Mouse (Mus musculus): ENCODE data around the gene Slc50a1. TPM values are rescaled to one million over a fixed set of nuclear protein-coding genes. Genes with fewer than 3 reads are reported as not detected.

Slc50a1 gene
- polyA plus RNA-seq, 1 experiment from 2014 or later = 70.5 TPM

DNA sequence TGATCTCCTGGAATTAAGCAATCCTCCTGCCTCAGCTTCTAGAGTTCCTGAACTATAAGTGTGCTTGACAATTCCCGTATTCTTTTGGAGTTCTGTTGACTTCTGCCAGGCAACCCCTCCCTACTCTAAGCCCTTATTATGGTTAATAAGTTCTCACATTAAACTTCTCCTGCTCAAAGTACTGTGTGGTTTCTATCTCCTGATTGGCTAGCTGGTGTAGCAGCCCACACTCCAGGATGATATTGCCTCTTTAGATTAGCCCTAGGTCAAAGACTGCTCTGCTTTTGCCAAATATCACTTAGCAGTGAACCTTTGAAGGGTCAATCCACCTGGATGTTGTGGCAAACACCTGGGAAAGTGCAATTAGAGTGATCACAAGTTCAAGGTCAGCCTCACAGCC, 29.7 kb upstream of the Slc50a1 start:
- Histone ChIP-seq H3K9me3 (ENCODE audit: control insufficient read depth, low read length) (no peaks in the 10 kb centered on the region), H3K27ac (replicated peaks; ENCODE audit: low read depth, low read length) (no peak overlapping the region), H3K9ac (ENCODE audit: low read depth, low read length) (peak overlapping the region; percentile 46; the same call in 1 of the 2 replicates), H3K4me3 (ENCODE audit: low read depth, low read length) (peak overlapping the region; percentile 25; the same call in 1 of the 2 replicates), H3K4me1 (ENCODE audit: control insufficient read depth, insufficient read depth, low read length) (peaks cover 6% of the 10 kb centered on the region; the same call in 1 of the 2 replicates), H3K36me3 (ENCODE audit: control insufficient read depth, insufficient read depth, low read length) (no peaks in the 10 kb centered on the region), H3K4me2 (ENCODE audit: low read depth, low read length) (peak overlapping the region; percentile 52), H3K27me3 (replicated peaks; ENCODE audit: control insufficient read depth, insufficient read depth, low read length) (no peaks in the 10 kb centered on the region)
- 53% methylated on average over 1 of the region's 1 CpGs for WGBS
- ATAC-seq (ENCODE audit: low read depth) = no peak
- DNase-seq (ENCODE audit: low spot score) = no peak

DNA sequence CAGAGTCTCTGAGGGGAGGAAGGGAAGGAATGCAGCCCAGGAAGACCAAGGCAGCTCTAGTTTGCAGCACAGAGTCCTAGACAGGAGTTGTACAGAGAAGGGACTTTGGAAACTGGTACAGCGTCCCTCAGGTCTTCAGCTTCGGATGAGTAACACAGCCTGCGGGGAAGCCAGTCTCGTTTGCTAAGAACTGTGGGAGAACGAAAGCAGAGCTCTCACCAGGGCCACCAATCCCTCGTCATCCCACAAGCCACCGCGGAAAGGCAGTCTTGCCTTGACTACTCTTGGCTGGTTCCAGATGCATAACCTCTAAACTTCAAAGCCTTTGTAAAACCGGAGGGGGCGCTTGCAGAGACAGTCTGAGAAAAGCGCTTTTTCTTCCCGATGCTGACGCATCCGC, 29.1 kb upstream of the Slc50a1 start:
- Histone ChIP-seq H3K9me3 (ENCODE audit: control insufficient read depth, low read length) (no peaks in the 10 kb centered on the region), H3K9ac (ENCODE audit: low read depth, low read length) (peak overlapping the region; percentile 46), H3K4me3 (ENCODE audit: low read depth, low read length) (peak overlapping the region; percentile 25), H3K27me3 (replicated peaks; ENCODE audit: control insufficient read depth, insufficient read depth, low read length) (no peaks in the 10 kb centered on the region), H3K4me1 (ENCODE audit: control insufficient read depth, insufficient read depth, low read length) (peaks cover 6% of the 10 kb centered on the region; the same call in 1 of the 2 replicates), H3K27ac (replicated peaks; ENCODE audit: low read depth, low read length) (no peak overlapping the region), H3K36me3 (ENCODE audit: control insufficient read depth, insufficient read depth, low read length) (no peaks in the 10 kb centered on the region), H3K4me2 (ENCODE audit: low read depth, low read length) (peak overlapping the region; percentile 52)
- ATAC-seq (ENCODE audit: low read depth) = peak; percentile 53; the same call in 1 of the 2 replicates
- DNase-seq (ENCODE audit: low spot score) = peak; percentile 78
- WGBS = 1% methylated on average over 14 of the region's 14 CpGs

DNA sequence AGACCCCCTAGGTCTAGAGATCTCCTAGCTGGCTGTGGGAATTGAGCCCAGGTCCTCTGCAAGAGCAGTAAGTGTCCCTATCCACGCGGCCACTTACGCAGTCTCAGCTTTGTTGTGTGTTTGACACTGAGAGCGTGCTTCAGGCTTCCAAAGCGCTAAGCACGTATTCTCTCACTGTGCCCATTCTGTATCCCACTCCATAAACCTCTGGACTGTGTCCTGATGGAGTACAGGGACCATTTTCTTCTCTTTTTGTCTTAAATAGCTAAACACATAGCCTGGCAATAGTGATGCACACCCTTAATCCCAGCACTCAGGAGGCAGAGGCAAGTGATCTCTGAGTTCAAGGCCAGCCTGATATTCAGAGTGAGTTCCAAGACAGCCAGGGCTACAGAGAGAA, 28.5 kb upstream of the Slc50a1 start:
- 83% methylated on average over 6 of the region's 6 CpGs for whole genome bisulfite sequencing
- H3K4me2 ChIP-seq (ENCODE audit: low read depth, low read length) = no peak overlapping the region
- no peak for DNase-seq (ENCODE audit: low spot score)

DNA sequence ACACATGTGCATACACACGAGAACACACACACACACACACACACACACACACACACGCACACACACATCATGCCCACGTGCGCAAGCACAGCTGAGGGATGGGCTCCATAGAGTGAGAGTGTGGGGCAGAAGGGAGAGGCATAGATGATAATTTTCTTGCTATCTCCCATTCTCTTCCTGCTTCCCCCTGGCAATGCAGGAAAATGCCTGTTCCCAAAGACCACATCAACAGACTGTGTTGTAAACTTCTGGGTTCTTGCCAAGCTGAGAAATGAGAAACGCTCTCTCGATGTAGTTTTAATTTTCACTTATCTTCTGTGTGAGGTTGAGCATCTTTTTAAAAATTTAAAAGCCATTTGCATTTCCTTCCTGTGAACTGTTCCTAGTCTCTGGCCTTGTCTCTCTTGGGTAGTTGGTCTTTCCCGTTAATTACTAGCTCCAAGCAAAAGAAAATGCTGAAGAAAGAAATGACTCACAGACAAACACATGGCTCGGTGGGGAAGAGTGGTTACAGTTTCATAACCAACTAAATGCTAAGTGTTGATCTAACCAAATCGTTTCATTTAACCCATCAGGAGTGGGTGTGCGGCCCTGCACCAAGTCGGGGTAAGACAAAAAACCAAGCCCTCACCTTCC, 26.5 kb upstream of the Slc50a1 start:
- no peak overlapping the region for H3K27ac ChIP-seq (replicated peaks; ENCODE audit: low read depth, low read length)
- no peak for ATAC-seq (ENCODE audit: low read depth)
- peaks cover 6% of the 10 kb centered on the region; the same call in 1 of the 2 replicates for H3K4me1 ChIP-seq (ENCODE audit: control insufficient read depth, insufficient read depth, low read length)
- no peak for DNase-seq (ENCODE audit: low spot score)
- H3K9ac ChIP-seq (ENCODE audit: low read depth, low read length) = no peak overlapping the region
- H3K4me2 ChIP-seq (ENCODE audit: low read depth, low read length) = no peak overlapping the region
- H3K36me3 ChIP-seq (ENCODE audit: control insufficient read depth, insufficient read depth, low read length) = no peaks in the 10 kb centered on the region
- H3K4me3 ChIP-seq (ENCODE audit: low read depth, low read length) = no peak overlapping the region
- no peaks in the 10 kb centered on the region for H3K9me3 ChIP-seq (ENCODE audit: control insufficient read depth, low read length)
- WGBS = 77% methylated on average over 11 of the region's 11 CpGs
- H3K27me3 ChIP-seq (replicated peaks; ENCODE audit: control insufficient read depth, insufficient read depth, low read length) = no peaks in the 10 kb centered on the region

More for the DNA sequence above, 28.5 kb upstream of the Slc50a1 start:
- peaks cover 6% of the 10 kb centered on the region; the same call in 1 of the 2 replicates for H3K4me1 ChIP-seq (ENCODE audit: control insufficient read depth, insufficient read depth, low read length)
- no peak for ATAC-seq (ENCODE audit: low read depth)
- H3K4me3 ChIP-seq (ENCODE audit: low read depth, low read length) = no peak overlapping the region
- no peaks in the 10 kb centered on the region for H3K27me3 ChIP-seq (replicated peaks; ENCODE audit: control insufficient read depth, insufficient read depth, low read length)
- H3K27ac ChIP-seq (replicated peaks; ENCODE audit: low read depth, low read length) = no peak overlapping the region
- H3K36me3 ChIP-seq (ENCODE audit: control insufficient read depth, insufficient read depth, low read length) = no peaks in the 10 kb centered on the region
- no peak overlapping the region for H3K9ac ChIP-seq (ENCODE audit: low read depth, low read length)
- H3K9me3 ChIP-seq (ENCODE audit: control insufficient read depth, low read length) = no peaks in the 10 kb centered on the region

- ATAC-seq (ENCODE audit: low read depth) (no peak), DNase-seq (ENCODE audit: low spot score) (no peak)
- Histone ChIP-seq H3K4me3 (ENCODE audit: low read depth, low read length) (no peak overlapping the region), H3K36me3 (ENCODE audit: control insufficient read depth, insufficient read depth, low read length) (no peaks in the 10 kb centered on the region), H3K4me1 (ENCODE audit: control insufficient read depth, insufficient read depth, low read length) (peaks cover 6% of the 10 kb centered on the region; the same call in 1 of the 2 replicates), H3K27ac (replicated peaks; ENCODE audit: low read depth, low read length) (no peak overlapping the region), H3K9ac (ENCODE audit: low read depth, low read length) (no peak overlapping the region), H3K27me3 (replicated peaks; ENCODE audit: control insufficient read depth, insufficient read depth, low read length) (no peaks in the 10 kb centered on the region), H3K4me2 (ENCODE audit: low read depth, low read length) (no peak overlapping the region), H3K9me3 (ENCODE audit: control insufficient read depth, low read length) (no peaks in the 10 kb centered on the region)
- WGBS = 73% methylated on average over 8 of the region's 8 CpGs
Observed at GRCm38 (mm10) chr3:89295685-89296230, 25.4 kb upstream of the Slc50a1 start.

DNA sequence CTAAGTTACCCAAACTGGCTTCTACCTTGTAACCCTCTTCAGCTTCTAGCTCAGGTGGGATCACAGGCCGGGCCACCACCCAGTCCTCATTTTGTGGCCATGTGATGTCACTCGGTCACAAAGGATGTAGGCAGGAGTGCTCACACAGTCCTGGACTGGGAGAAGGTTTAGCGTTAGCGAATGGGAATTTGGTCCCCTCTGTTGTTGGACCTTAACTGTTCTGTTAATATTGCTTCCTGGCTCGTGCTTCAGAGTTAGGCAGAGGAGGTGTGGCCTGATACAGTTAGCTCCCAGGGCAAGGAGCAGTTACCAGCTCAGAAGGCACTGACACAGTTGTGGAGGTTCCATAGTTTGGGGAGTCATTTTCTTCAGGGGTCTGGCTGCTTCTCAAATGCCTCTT, 23.8 kb upstream of the Slc50a1 start:
- Histone ChIP-seq H3K4me3 (ENCODE audit: low read depth, low read length) (no peak overlapping the region), H3K4me2 (ENCODE audit: low read depth, low read length) (no peak overlapping the region), H3K9me3 (ENCODE audit: control insufficient read depth, low read length) (no peaks in the 10 kb centered on the region), H3K36me3 (ENCODE audit: control insufficient read depth, insufficient read depth, low read length) (no peaks in the 10 kb centered on the region), H3K4me1 (ENCODE audit: control insufficient read depth, insufficient read depth, low read length) (no peaks in the 10 kb centered on the region), H3K27ac (replicated peaks; ENCODE audit: low read depth, low read length) (no peak overlapping the region), H3K27me3 (replicated peaks; ENCODE audit: control insufficient read depth, insufficient read depth, low read length) (no peaks in the 10 kb centered on the region), H3K9ac (ENCODE audit: low read depth, low read length) (no peak overlapping the region)
- WGBS = 74% methylated on average over 5 of the region's 5 CpGs
- ATAC-seq (ENCODE audit: low read depth) = no peak
- DNase-seq (ENCODE audit: low spot score) = no peak

DNA sequence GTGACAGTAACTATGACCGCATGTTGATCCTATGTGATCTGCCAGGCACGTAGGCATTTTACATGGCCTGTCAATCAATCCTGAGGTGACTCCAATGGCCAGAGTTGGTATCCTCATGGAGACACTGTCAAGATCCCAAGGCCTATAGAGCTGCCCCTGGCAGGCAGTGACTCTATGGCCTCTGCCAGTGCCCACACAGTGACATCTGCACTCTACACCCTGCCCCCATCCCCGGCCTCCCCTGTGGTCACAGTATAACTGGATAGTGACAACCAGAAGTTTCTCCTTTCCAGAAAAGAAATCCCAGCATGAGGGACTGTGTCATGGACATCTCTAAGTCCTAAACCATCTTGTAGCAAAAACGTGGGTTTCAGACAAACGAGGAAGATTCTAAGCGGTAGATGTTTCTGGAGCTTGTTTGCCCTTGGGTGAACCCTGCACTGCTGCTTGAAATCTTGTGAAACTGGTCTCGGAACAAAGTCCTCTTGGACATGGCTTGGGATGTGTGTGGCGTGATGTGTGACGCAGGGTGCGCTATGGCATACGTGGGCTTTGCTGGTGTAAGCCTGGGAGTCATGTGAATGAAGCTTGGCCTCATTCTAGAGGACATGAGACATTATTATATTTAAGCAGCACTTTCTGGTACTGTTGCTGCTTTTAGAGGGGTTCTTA, 23.0 kb upstream of the Slc50a1 start:
- no peak for ATAC-seq (ENCODE audit: low read depth)
- H3K4me3 ChIP-seq (ENCODE audit: low read depth, low read length) = no peak overlapping the region
- H3K27ac ChIP-seq (replicated peaks; ENCODE audit: low read depth, low read length) = no peak overlapping the region
- WGBS = 90% methylated on average over 11 of the region's 11 CpGs
- H3K9me3 ChIP-seq (ENCODE audit: control insufficient read depth, low read length) = no peaks in the 10 kb centered on the region
- no peaks in the 10 kb centered on the region for H3K4me1 ChIP-seq (ENCODE audit: control insufficient read depth, insufficient read depth, low read length)
- H3K9ac ChIP-seq (ENCODE audit: low read depth, low read length) = no peak overlapping the region
- H3K27me3 ChIP-seq (replicated peaks; ENCODE audit: control insufficient read depth, insufficient read depth, low read length) = no peaks in the 10 kb centered on the region
- no peak for DNase-seq (ENCODE audit: low spot score)
- no peak overlapping the region for H3K4me2 ChIP-seq (ENCODE audit: low read depth, low read length)
- no peaks in the 10 kb centered on the region for H3K36me3 ChIP-seq (ENCODE audit: control insufficient read depth, insufficient read depth, low read length)

GRCm38 (mm10) chr3:89292303-89292702, 21.9 kb upstream of the Slc50a1 start:
- 70% methylated on average over 5 of the region's 5 CpGs for WGBS
- no peaks in the 10 kb centered on the region for H3K9me3 ChIP-seq (ENCODE audit: control insufficient read depth, low read length)
- H3K4me1 ChIP-seq (ENCODE audit: control insufficient read depth, insufficient read depth, low read length) = peaks cover 4% of the 10 kb centered on the region; the same call in 1 of the 2 replicates
- no peak for ATAC-seq (ENCODE audit: low read depth)
- no peak overlapping the region for H3K27ac ChIP-seq (replicated peaks; ENCODE audit: low read depth, low read length)
- no peak overlapping the region for H3K4me2 ChIP-seq (ENCODE audit: low read depth, low read length)
- H3K36me3 ChIP-seq (ENCODE audit: control insufficient read depth, insufficient read depth, low read length) = no peaks in the 10 kb centered on the region
- no peak for DNase-seq (ENCODE audit: low spot score)
- no peak overlapping the region for H3K9ac ChIP-seq (ENCODE audit: low read depth, low read length)
- H3K27me3 ChIP-seq (replicated peaks; ENCODE audit: control insufficient read depth, insufficient read depth, low read length) = no peaks in the 10 kb centered on the region
- H3K4me3 ChIP-seq (ENCODE audit: low read depth, low read length) = no peak overlapping the region

Data from embryonic facial prominence, embryonic 14.5 days (tissue).